Mouse (Mus musculus): Measurements from ENCODE around the gene Chchd5. TPM values are rescaled to one million over a fixed set of nuclear protein-coding genes. Genes with fewer than 3 reads are reported as not detected.

Gene Chchd5
- total RNA-seq, 1 experiment: 37.0 TPM

DNA sequence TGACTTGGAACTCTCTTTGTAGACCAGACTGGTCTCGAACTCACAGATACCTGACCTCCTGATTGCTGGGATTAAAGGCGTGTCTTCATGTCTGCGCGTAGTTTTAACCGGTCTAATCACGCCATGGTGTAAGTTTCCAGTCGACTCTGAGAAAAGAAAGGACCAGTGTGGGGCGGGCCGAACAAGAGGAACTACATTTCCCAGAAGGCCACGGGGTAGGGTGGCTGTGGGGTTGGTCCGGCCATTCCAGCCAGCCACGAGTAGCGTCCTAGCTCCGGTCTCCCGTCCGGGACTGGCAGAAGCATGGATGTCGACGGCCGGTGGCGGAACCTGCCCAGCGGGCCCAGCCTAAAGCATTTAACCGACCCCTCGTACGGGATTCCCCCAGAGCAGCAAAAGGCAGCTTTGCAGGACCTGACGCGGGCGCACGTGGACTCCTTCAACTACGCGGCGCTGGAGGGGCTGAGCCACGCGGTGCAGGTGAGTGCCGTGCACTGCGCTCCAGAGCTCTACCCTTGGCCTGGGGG is 28.7 kb upstream of the Chchd5 start, which contains the start of gene Polr1b:
TSS of gene Polr1b (plus strand) at position 212 of the 527 bp plus-strand sequence.
- Histone ChIP-seq H3K9me3 (ENCODE audit: control insufficient read depth, insufficient read depth, low read depth, low read length) (no peaks in the 10 kb centered on the region), H3K4me1 (ENCODE audit: control insufficient read depth in 2 of 2, insufficient read depth in 2 of 2, low read length in 2 of 2, poor library complexity in 1 of 2) (0 out of 4 replicates have a peak, but pooled peaks cover 0 to 5% of the 10 kb centered on the region in 2 experiments), H3K9ac (ENCODE audit: insufficient read depth, low read depth, low read length, poor library complexity, severe bottlenecking) (peak within 1 kb of the TSS; percentile 97), H3K36me3 (ENCODE audit: control insufficient read depth, insufficient read depth, low read length, poor library complexity, severe bottlenecking) (peaks cover 21% of the 10 kb centered on the region), H3K4me3 (ENCODE audit: insufficient read depth in 1 of 2, low read depth in 1 of 2, low read length in 2 of 2, poor library complexity in 1 of 2, severe bottlenecking in 1 of 2) (peak within 1 kb of the TSS; percentile 90 to 99), H3K27ac (ENCODE audit: insufficient read depth, low read depth, low read length, poor library complexity, severe bottlenecking) (peak within 1 kb of the TSS; percentile 69)
- in situ Hi-C loops (cut with MboI; ENCODE audit: low sequenced_read_pairs in 2 of 2, unreplicated experiment in 2 of 2): loop anchor here in 1 of 2 experiments (25.0 kb wide), 2 partner anchors 1289 to 1864 kb away; partner anchors contain the start of genes Ciao1 and Tmem127
- DNase-seq (ENCODE audit: low read depth, low spot score): peak; percentile 92
- no peak for TF ChIP-seq ZNF384 (IDR thresholded peaks at IDR 0.05; ENCODE audit: low read depth, low read length)
- peak; percentile 98 for TF ChIP-seq HCFC1 (IDR thresholded peaks at IDR 0.05; ENCODE audit: borderline replicate concordance, insufficient read depth, low read length)

DNA sequence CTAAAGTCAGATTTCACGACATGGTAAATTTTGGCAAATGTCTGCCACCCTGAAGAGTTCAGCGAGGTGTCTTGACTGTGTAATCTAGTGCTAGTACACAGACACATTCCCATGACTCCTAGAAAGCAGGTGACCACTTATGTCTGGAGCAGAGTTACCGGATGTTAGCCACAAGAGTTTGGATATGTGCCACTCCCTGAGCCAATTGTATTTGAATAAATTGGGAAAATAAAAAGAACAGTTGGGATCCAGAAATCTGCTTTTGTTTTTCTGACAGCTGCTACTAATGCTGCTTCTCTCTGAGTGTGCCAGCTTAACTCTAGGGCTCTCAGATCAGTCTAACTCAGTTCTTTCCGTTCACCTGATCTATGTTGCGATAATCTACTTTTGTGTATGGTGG is 16.6 kb upstream of the Chchd5 start:
- Histone ChIP-seq H3K9ac (ENCODE audit: insufficient read depth, low read depth, low read length, poor library complexity, severe bottlenecking) (no peak overlapping the region), H3K9me3 (ENCODE audit: control insufficient read depth, insufficient read depth, low read depth, low read length) (no peaks in the 10 kb centered on the region), H3K4me1 (ENCODE audit: control insufficient read depth in 2 of 2, insufficient read depth in 2 of 2, low read length in 2 of 2, poor library complexity in 1 of 2) (peaks cover 0 to 3% of the 10 kb centered on the region in 2 experiments; a peak in 2 of 4 replicates), H3K36me3 (ENCODE audit: control insufficient read depth, insufficient read depth, low read length, poor library complexity, severe bottlenecking) (peaks cover 70% of the 10 kb centered on the region), H3K27ac (ENCODE audit: insufficient read depth, low read depth, low read length, poor library complexity, severe bottlenecking) (no peak overlapping the region), H3K4me3 (ENCODE audit: insufficient read depth in 1 of 2, low read depth in 1 of 2, low read length in 2 of 2, poor library complexity in 1 of 2, severe bottlenecking in 1 of 2) (no peak overlapping the region)
- no peak for DNase-seq (ENCODE audit: low read depth, low spot score)
- TF ChIP-seq CHD2 (IDR thresholded peaks at IDR 0.05; ENCODE audit: low read depth, low read length) (no peak), MAFK (IDR thresholded peaks at IDR 0.05; ENCODE audit: insufficient read depth, low read depth, low read length) (no peak), HCFC1 (IDR thresholded peaks at IDR 0.05; ENCODE audit: borderline replicate concordance, insufficient read depth, low read length) (no peak), ZNF384 (IDR thresholded peaks at IDR 0.05; ENCODE audit: low read depth, low read length) (no peak), ZC3H11A (IDR thresholded peaks at IDR 0.05; ENCODE audit: borderline replicate concordance, low read depth, low read length) (no peak)
- in situ Hi-C loops (cut with MboI; ENCODE audit: low sequenced_read_pairs in 2 of 2, unreplicated experiment in 2 of 2): loop anchor here in 1 of 2 experiments (25.0 kb wide), 2 partner anchors 1301 to 1876 kb away; partner anchors contain the start of genes Ciao1 and Tmem127

DNA sequence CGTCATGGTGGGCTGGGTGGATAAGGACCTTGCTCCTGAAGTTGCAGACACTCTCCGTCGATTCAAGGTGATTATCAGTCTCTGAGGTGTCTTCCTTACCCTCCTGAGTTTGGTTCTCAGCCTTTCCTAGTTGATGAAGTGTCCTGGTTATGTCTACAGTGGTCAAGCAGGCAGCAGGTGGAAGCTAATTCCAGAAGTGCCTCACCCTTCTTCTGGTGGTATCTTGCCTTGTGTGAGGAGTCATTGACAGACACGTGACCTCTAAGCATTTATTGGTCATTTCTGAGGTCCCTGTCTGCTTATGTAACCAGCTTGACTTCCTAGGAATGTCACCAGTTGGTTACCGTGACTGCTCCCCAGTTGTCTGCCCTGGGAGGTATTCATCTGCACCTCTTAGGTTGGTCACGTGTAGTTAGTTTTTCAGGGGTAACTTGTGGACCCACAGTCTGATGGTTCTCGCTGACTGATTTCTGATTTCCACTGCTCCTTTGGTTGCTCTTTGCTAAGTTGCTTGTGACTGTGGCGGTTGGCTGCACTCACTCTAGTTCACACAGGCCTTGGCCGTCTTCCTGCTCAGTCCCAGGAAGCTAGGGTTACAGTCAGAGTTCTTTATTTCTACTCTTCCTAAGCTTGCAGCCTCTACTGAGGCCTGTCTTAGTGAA is 13.7 kb upstream of the Chchd5 start:
- Histone ChIP-seq H3K4me1 (ENCODE audit: control insufficient read depth in 2 of 2, insufficient read depth in 2 of 2, low read length in 2 of 2, poor library complexity in 1 of 2) (peaks cover 0 to 5% of the 10 kb centered on the region in 2 experiments; a peak in 1 of 4 replicates), H3K36me3 (ENCODE audit: control insufficient read depth, insufficient read depth, low read length, poor library complexity, severe bottlenecking) (peaks cover 74% of the 10 kb centered on the region), H3K27ac (ENCODE audit: insufficient read depth, low read depth, low read length, poor library complexity, severe bottlenecking) (no peak overlapping the region), H3K9ac (ENCODE audit: insufficient read depth, low read depth, low read length, poor library complexity, severe bottlenecking) (no peak overlapping the region), H3K4me3 (ENCODE audit: insufficient read depth in 1 of 2, low read depth in 1 of 2, low read length in 2 of 2, poor library complexity in 1 of 2, severe bottlenecking in 1 of 2) (no peak overlapping the region), H3K9me3 (ENCODE audit: control insufficient read depth, insufficient read depth, low read depth, low read length) (no peaks in the 10 kb centered on the region)
- DNase-seq (ENCODE audit: low read depth, low spot score): no peak
- TF ChIP-seq ZC3H11A (IDR thresholded peaks at IDR 0.05; ENCODE audit: borderline replicate concordance, low read depth, low read length): no peak
- TF ChIP-seq CHD2 (IDR thresholded peaks at IDR 0.05; ENCODE audit: low read depth, low read length): no peak
- no peak for TF ChIP-seq HCFC1 (IDR thresholded peaks at IDR 0.05; ENCODE audit: borderline replicate concordance, insufficient read depth, low read length)
- no peak for TF ChIP-seq MAFK (IDR thresholded peaks at IDR 0.05; ENCODE audit: insufficient read depth, low read depth, low read length)
- no peak for TF ChIP-seq ZNF384 (IDR thresholded peaks at IDR 0.05; ENCODE audit: low read depth, low read length)
- in situ Hi-C loops (cut with MboI; ENCODE audit: low sequenced_read_pairs in 2 of 2, unreplicated experiment in 2 of 2): loop anchor here in 1 of 2 experiments (25.0 kb wide), 2 partner anchors 1304 to 1879 kb away; partner anchors contain the start of genes Ciao1 and Tmem127

DNA sequence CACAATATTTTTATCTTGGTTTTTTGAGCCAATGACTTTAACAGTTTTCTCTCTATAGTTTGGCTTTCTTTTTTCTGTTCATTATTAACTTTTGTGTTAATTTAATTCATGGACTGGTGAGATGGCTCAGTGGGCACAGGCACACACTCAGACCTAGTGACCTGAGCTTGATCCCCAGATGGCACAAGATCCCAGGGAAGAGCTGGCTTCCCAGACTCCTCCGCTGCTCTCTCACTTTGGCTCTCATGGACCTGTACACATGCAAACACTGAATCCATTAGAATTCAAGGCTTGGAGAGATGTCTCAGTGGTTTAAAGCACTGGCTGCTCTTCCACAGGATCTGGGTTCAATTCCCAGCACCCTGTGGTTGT is 13.1 kb upstream of the Chchd5 start:
- Histone ChIP-seq H3K27ac (ENCODE audit: insufficient read depth, low read depth, low read length, poor library complexity, severe bottlenecking) (no peak overlapping the region), H3K9ac (ENCODE audit: insufficient read depth, low read depth, low read length, poor library complexity, severe bottlenecking) (no peak overlapping the region), H3K36me3 (ENCODE audit: control insufficient read depth, insufficient read depth, low read length, poor library complexity, severe bottlenecking) (peaks cover 75% of the 10 kb centered on the region), H3K4me3 (ENCODE audit: insufficient read depth in 1 of 2, low read depth in 1 of 2, low read length in 2 of 2, poor library complexity in 1 of 2, severe bottlenecking in 1 of 2) (no peak overlapping the region), H3K9me3 (ENCODE audit: control insufficient read depth, insufficient read depth, low read depth, low read length) (no peaks in the 10 kb centered on the region), H3K4me1 (ENCODE audit: control insufficient read depth in 2 of 2, insufficient read depth in 2 of 2, low read length in 2 of 2, poor library complexity in 1 of 2) (peaks cover 0 to 7% of the 10 kb centered on the region in 2 experiments; a peak in 1 of 4 replicates)
- in situ Hi-C loops (cut with MboI; ENCODE audit: low sequenced_read_pairs in 2 of 2, unreplicated experiment in 2 of 2): loop anchor here in 1 of 2 experiments (25.0 kb wide), 2 partner anchors 1304 to 1879 kb away; partner anchors contain the start of genes Ciao1 and Tmem127
- TF ChIP-seq ZC3H11A (IDR thresholded peaks at IDR 0.05; ENCODE audit: borderline replicate concordance, low read depth, low read length) (no peak), CHD2 (IDR thresholded peaks at IDR 0.05; ENCODE audit: low read depth, low read length) (no peak), ZNF384 (IDR thresholded peaks at IDR 0.05; ENCODE audit: low read depth, low read length) (no peak), MAFK (IDR thresholded peaks at IDR 0.05; ENCODE audit: insufficient read depth, low read depth, low read length) (no peak), HCFC1 (IDR thresholded peaks at IDR 0.05; ENCODE audit: borderline replicate concordance, insufficient read depth, low read length) (no peak)
- DNase-seq (ENCODE audit: low read depth, low spot score): no peak

Data from ES-E14 (cell line).